Mouse (Mus musculus) left cerebral cortex, adult 11 months (tissue): ENCODE measurements at regions not wholly inside any gene's neighbourhood (a gene's known extent, or its start where the extent isn't known, plus 50 kb on each side); places are given as distances from the start of the nearest gene placed in this dataset.

Source experiments
- DNase-seq: peaks from one replicate; pipeline ENCODE4 v3.0.0; 2022; ENCODE audit warnings: low spot score

DNA sequence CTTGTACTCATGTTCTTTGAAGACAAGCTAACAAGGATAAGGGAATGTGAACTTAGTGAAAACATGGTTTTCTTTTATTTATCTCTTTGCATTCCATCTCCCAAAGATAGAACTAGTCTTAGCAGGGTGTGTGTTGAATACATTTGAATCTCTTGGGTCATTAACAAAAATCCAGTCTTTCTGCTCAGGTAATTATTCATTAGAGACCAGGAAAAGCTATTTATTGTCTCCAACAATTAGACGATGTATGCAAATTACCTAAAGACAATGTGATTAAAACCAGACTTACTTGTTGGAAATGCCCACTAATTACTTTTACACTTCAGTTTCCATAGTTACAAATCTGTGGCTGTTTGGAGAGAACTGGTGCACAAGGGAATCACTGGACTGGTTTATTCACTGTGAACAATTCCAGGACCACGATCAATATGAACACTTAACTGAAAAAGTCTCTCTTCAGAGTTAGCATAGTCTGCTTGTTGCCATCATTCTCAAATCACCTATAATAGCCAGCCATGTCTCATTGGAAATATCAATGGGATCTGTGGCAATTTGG lies 584.4 kb downstream of the Mettl4 start:
- DNase-seq: no peak

DNA sequence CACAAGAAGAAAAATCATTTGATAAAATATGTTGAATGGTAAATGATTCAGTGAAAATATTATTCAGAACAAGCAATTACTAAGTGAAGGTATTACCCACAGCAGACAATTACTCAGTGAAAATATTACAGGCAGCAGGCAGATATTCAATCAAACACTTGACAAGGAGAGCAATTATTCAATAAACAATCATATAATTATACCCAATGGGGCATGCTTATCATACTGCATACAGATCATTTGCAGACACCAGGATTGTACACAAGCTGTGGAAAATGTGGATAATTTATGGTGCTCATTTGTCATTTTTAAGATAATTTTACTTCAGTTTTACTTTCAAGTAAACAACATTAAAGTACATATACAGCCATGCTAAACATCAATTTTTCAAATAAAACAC lies 605.5 kb downstream of the Mettl4 start:
- DNase-seq: no peak

DNA sequence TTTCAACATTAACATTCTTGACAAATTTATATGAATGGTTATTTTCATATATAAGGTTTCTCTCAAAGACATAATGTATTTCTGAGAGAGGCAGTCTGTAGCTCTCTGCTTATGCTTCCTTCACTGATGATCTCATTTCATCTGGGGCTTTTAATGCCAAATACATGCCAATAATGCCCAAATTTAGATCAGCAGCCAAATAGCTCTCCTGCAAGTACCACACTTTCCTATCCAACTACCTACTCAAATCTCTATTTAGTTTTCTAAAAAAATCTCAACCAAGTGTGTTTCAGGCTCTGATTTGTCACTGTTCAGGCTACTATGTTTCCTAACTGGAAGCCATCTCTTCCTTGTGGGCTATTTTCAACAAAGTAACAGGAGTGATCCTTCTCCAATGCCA lies 616.6 kb downstream of the Mettl4 start:
- DNase-seq: peak; percentile 12

DNA sequence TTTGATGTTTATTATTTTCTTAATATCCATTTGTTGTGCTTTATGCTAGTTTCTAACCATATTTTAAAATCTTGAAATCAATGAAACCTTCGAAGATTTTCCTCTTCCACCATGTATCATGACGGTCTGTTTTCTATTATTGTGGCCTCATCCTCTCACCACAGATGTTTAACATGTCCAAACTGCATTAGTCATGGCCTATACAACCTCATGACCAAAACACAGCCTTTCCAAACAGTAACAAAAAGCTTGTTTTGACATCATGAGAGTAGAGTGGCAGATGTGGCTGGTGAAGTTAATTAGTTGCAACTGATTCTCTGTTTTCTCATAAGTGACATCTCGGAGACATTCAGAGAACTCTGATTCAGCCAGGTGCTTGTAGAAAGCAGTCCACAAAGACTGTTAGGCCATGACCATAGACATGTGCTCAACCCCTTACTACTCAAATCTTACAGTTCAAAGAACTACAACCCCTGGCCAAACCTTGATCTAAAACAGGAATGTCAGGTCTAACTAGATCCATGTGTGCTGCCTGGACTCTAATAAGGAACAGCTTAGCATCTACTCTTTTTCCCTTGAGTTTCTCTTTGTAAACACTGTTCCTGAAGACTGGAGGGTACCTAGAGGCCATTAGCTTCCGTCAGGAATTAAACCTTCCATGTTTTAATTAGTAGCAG lies 655.7 kb downstream of the Mettl4 start:
- no peak for DNase-seq

DNA sequence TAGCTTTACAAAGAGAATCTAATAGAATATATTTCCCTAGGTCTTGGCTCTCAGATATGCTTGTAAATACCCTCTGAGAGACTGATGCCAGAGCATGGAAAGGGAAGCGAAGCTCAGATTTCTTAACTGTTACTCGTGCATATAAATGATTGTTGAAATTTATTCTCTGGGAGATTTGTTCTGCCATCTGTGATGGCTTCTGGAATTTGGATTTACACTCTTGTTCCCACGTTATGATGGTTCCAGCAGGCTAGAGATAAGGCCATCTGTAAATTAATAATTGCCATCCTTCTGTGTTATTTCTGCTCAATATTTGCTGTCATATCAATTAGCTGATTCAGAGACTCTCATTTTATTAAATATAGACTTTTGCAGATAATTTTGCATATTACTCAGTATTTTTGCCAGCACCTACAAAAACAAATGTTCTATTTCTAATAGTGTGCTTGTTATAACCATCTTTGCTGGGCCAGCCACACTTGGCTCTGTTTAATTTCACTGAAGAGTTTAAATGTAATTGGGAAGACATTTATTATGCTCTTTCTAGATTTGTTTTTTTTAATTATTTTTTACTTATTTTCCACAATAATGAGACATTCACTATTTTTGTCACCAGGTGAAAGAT lies 695.3 kb downstream of the Mettl4 start:
- no peak for DNase-seq

DNA sequence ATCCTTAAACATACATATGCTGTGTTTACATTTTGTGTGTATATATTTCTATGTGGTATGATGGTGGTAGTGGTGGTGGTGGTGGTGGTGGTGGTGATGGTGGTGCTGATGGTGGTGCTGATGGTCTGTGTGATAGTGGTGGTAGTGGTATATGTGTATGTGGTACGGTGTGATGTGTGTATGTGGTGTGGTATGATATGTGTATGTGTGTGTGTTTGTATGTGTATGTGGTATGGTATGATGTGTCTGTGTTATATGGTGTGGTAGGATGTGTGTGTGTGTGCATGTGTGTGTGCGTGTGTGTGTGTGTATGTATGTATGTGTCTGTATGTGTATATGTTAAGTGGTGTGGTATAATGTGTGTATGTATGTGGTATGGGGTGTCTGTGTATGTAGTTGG lies 701.3 kb downstream of the Mettl4 start:
- DNase-seq: no peak

DNA sequence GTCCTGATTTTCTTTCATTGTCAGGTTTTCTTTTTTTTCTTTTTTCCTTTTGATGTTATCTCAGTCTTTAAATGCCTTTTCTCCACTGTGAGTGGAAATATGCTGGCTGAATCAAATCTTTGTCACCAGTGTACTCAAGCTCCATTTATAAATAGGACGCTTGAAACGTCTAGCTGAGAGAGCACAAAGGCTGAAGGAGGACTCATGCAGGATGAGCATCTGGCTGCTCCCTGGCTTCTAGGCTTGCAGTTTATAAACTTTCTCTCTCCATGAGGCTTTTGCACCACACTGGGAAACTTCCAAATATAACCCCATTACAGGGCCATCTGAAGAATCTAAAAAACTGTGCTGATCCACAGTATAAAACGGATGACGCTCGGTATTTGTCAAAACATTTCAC lies 711.6 kb downstream of the Mettl4 start:
- DNase-seq: peak; percentile 2

DNA sequence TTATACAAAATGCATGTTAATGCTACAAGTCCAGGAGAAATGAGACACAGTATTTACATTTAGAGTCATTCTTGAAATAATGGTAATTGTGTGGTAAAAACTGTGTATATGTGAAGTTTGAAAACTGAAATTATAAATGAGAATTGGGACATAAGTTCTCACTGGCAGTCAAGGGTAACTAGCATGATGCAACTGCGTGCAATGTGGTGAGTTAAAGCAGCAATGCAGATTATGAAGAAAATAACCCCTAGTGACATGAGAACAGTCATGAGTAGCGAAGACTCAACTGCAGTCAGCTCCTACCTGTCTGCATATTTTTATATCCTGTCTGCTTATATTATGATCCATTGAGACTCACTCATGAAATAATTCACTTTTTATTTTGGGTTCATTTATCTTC lies 737.4 kb downstream of the Mettl4 start:
- no peak for DNase-seq

DNA sequence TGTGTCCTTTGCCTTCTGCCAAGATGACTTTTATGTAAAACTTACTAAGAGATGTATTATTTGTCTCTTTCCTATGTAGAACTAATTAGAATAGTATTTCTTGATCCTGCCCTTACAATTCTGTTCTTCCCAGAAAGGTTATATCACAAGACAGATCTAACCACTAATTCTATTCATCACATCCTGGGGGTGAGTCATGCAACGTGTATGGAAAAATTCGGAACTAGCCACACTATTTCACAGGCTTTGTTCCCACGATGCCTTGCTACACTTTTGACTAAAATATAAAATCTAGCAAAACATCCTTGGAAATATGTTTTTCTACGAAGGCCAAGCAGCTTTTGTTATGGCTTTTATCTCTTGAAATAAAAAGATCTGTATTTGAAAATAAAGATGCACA lies 747.7 kb downstream of the Mettl4 start:
- no peak for DNase-seq

DNA sequence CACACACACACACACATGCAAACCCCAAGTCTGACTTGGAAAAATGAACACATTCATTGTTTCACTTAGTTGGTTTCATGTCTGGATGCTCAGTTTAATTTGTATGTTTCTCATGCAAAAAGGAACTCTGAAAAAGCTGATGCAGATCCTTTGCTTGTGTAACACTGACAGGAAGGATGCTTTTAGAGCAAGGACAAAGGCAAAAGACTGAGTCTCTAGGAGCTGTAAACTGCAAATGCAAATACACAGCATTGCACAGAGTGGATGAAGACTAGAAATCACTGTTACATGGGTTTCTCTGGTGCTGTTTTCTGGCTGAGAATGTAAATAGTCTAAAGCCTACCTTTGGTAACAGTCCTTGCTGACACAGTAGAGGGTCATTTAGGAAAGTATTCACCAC lies 748.3 kb downstream of the Mettl4 start:
- no peak for DNase-seq

DNA sequence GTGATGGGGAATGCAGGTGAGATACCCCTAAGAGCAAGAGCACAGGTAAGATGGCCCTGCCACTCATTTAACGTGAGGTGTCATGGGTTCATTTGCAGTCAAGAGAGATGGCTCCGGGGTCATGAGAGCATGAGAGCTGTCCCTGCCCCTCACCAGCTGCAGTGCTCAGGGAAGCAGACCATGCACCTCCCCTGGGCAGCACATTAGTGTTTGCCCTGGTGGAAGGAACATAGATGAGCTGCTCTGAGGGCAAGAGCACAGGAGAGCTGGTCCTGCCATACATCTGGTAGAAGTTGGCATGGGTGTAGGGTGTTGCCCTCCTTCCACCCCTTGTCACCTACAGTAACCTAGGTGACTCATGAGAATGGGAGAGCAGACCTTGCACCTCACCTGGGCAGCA lies 762.9 kb downstream of the Mettl4 start:
- no peak for DNase-seq
